Mouse (Mus musculus) c-Kit-positive CD71-positive TER-119-negative erythroid progenitor cells, embryonic 14.5 days (primary cell): ENCODE measurements around the gene Prrg4.
"Not testable (repeated sequence)": the region's sequence is repeated elsewhere in the genome, so short reads cannot be mapped to it uniquely, and the experiment has no call there.

Experiments used
- DNase-seq: peaks from one replicate; pipeline ENCODE4 v3.0.0-alpha.2; 2013; ENCODE audit warnings: low read depth

The Prrg4 gene

GRCm38 (mm10) chr2:104841736-104842135 lies 7.9 kb downstream of the Prrg4 start:
- no peak for DNase-seq

GRCm38 (mm10) chr2:104840974-104841373 lies 8.7 kb downstream of the Prrg4 start:
- DNase-seq: no peak

- no peak for DNase-seq
Measured at GRCm38 (mm10) chr2:104832486-104832885, 17.2 kb downstream of the Prrg4 start.

GRCm38 (mm10) chr2:104826191-104826590 lies 23.5 kb downstream of the Prrg4 start:
- no peak for DNase-seq

GRCm38 (mm10) chr2:104818763-104819162 lies 30.9 kb downstream of the Prrg4 start:
- DNase-seq: not testable (repeated sequence)

GRCm38 (mm10) chr2:104817555-104818330 lies 31.9 kb downstream of the Prrg4 start:
- no peak for DNase-seq

GRCm38 (mm10) chr2:104816866-104817439 lies 32.7 kb downstream of the Prrg4 start:
- peak; percentile 71 for DNase-seq

GRCm38 (mm10) chr2:104816371-104816827 lies 33.3 kb downstream of the Prrg4 start, which contains the start of gene Qser1:
Gene Qser1, minus strand, starts transcription at chr2:104816760.
- no peak for DNase-seq

GRCm38 (mm10) chr2:104815561-104816370 lies 33.9 kb downstream of the Prrg4 start:
- peak; percentile 60 for DNase-seq

GRCm38 (mm10) chr2:104814181-104814951 lies 35.3 kb downstream of the Prrg4 start:
- DNase-seq: no peak

GRCm38 (mm10) chr2:104805435-104805834 lies 44.2 kb downstream of the Prrg4 start:
- no peak for DNase-seq
